Mouse (Mus musculus): ENCODE measurements around the gene Cxcl16. TPM values are rescaled to one million over a fixed set of nuclear protein-coding genes. Genes with fewer than 3 reads are reported as not detected.

Cxcl16 gene
- polyA plus RNA-seq, 2 experiments, result 0.79 to 1.1 TPM

DNA sequence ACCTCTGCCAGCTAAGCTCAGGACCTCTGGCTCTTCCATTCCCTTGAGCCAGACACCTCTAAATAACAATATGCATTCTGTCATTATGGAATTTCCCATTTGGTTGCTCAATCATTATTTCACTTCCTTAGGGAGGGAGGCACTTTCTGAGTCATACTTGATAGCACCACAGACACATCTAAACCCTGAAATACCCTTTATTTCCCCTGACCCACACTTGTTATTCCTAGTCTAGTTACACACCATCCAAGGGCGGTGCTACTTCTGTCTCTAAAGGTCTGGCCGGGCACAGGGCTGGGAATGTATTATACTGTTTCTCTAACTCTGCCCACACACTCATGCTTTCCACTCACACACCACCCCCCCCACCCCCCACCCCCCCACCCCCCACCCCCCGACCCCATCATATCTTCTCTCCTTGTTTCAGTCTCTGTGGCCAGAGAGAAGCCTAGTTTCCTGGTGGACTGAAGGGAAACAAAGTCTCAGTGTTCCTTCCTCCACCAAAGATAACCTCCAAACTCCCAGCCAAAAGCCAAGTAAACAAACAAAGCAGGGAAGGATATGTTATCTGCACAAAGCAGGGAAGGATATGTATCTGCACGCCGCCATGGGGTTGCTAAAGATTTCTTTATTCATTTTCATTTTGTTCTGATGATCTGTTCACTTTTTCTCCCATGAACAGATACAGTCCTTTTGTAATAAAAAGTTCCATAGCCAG is 8.3 kb upstream of the Cxcl16 start:
- DNase-seq (ENCODE audit: low read depth in 3 of 3, low spot score in 3 of 3) (no peak), ATAC-seq (ENCODE audit: insufficient read depth) (no peak)
- Histone ChIP-seq H3K4me3 (ENCODE audit: insufficient read depth in 1 of 2, low read depth in 2 of 2, low read length in 2 of 2) (no peak overlapping the region), H3K27me3 (ENCODE audit: control insufficient read depth, insufficient read depth, low read length) (peaks cover 12% of the 10 kb centered on the region), H3K4me1 (replicated peaks; ENCODE audit: control insufficient read depth in 2 of 2, insufficient read depth in 2 of 2, low read length in 1 of 2) (peaks cover 0 to 2% of the 10 kb centered on the region in 2 experiments; a peak in 1 of 4 replicates), H3K27ac (no peak overlapping the region), H3K4me2 (ENCODE audit: low read depth) (no peak overlapping the region), H3K9ac (replicated peaks) (no peak overlapping the region), H3K9me3 (ENCODE audit: control insufficient read depth, low read length) (no peaks in the 10 kb centered on the region), H3K36me3 (replicated peaks; ENCODE audit: control insufficient read depth, insufficient read depth, low read depth) (no peaks in the 10 kb centered on the region)
- 33% methylated on average over 5 of the region's 5 CpGs for WGBS (ENCODE audit: insufficient replicate concordance)
- TF ChIP-seq EP300 (IDR thresholded peaks at IDR 0.05; ENCODE audit: low read depth) (no peak), CTCF (IDR thresholded peaks at IDR 0.05; ENCODE audit: low read depth) (no peak)

DNA sequence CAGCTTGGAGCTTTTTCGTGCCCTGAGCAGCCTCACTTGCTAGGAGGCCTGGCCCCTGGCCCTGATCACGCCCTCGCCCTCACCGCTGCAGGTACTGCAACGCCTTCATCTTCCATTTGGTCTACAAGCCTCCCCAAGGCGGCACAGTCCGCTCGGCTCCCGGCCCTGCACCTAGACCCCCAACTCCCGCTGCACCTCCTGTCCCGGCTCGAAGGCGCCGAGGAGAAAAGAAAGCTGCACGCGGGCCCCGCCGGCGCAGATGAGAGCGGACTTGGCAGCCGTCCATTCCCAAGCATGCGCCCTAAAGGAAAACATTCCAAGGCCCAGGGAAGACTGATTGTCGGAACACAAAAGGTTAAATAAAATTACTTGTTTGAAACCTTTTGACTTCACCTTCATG is 6.0 kb upstream of the Cxcl16 start:
- no peaks in the 10 kb centered on the region for H3K9me3 ChIP-seq (ENCODE audit: control insufficient read depth, low read length)
- 0 out of 4 replicates have a peak overlapping the region, but pooled peaks of 1 of the 2 experiments have one; percentile 2 for H3K4me3 ChIP-seq (ENCODE audit: insufficient read depth in 1 of 2, low read depth in 2 of 2, low read length in 2 of 2)
- H3K36me3 ChIP-seq (replicated peaks; ENCODE audit: control insufficient read depth, insufficient read depth, low read depth), result no peaks in the 10 kb centered on the region
- ATAC-seq (ENCODE audit: insufficient read depth), result no peak
- no peak overlapping the region for H3K27ac ChIP-seq
- WGBS (ENCODE audit: insufficient replicate concordance), result 44% methylated on average over 23 of the region's 23 CpGs
- peaks cover 12% of the 10 kb centered on the region for H3K27me3 ChIP-seq (ENCODE audit: control insufficient read depth, insufficient read depth, low read length)
- TF ChIP-seq EP300 (IDR thresholded peaks at IDR 0.05; ENCODE audit: low read depth) (no peak), CTCF (IDR thresholded peaks at IDR 0.05; ENCODE audit: low read depth) (no peak)
- no peak for DNase-seq (ENCODE audit: low read depth in 3 of 3, low spot score in 3 of 3)
- no peak overlapping the region for H3K9ac ChIP-seq (replicated peaks)
- H3K4me2 ChIP-seq (ENCODE audit: low read depth), result peak overlapping the region; percentile 33
- H3K4me1 ChIP-seq (replicated peaks; ENCODE audit: control insufficient read depth in 2 of 2, insufficient read depth in 2 of 2, low read length in 1 of 2), result peaks cover 0 to 2% of the 10 kb centered on the region in 2 experiments; a peak in 1 of 4 replicates

DNA sequence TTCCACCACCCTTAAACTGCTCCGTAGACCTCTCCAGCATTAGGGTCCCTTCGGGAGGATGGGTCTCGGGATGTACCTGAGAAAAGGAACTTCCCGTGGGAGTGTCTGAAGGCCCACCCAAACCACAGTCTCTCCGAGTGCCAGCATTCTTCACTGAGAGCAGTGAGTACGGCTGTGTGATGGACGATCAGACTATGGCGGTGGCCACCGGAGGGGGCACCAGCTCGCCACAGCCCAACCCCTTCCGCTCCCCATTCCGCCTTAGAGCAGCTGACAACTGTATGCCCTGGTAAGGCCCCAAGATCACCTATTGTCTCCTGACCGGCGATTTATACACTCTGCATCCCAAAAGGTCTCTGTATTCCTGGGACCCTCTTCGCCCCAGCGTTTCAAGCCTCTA is 5.4 kb upstream of the Cxcl16 start:
- Histone ChIP-seq H3K4me1 (replicated peaks; ENCODE audit: control insufficient read depth in 2 of 2, insufficient read depth in 2 of 2, low read length in 1 of 2) (peaks cover 0 to 2% of the 10 kb centered on the region in 2 experiments; a peak in 1 of 4 replicates), H3K4me2 (ENCODE audit: low read depth) (no peak overlapping the region), H3K9ac (replicated peaks) (no peak overlapping the region), H3K27ac (no peak overlapping the region), H3K36me3 (replicated peaks; ENCODE audit: control insufficient read depth, insufficient read depth, low read depth) (no peaks in the 10 kb centered on the region), H3K4me3 (ENCODE audit: insufficient read depth in 1 of 2, low read depth in 2 of 2, low read length in 2 of 2) (no peak overlapping the region), H3K27me3 (ENCODE audit: control insufficient read depth, insufficient read depth, low read length) (peaks cover 16% of the 10 kb centered on the region), H3K9me3 (ENCODE audit: control insufficient read depth, low read length) (no peaks in the 10 kb centered on the region)
- ATAC-seq (ENCODE audit: insufficient read depth) (no peak), DNase-seq (ENCODE audit: low read depth in 3 of 3, low spot score in 3 of 3) (no peak)
- WGBS (ENCODE audit: insufficient replicate concordance), result 26% methylated on average over 16 of the region's 16 CpGs
- TF ChIP-seq EP300 (IDR thresholded peaks at IDR 0.05; ENCODE audit: low read depth) (no peak), CTCF (IDR thresholded peaks at IDR 0.05; ENCODE audit: low read depth) (no peak)

DNA sequence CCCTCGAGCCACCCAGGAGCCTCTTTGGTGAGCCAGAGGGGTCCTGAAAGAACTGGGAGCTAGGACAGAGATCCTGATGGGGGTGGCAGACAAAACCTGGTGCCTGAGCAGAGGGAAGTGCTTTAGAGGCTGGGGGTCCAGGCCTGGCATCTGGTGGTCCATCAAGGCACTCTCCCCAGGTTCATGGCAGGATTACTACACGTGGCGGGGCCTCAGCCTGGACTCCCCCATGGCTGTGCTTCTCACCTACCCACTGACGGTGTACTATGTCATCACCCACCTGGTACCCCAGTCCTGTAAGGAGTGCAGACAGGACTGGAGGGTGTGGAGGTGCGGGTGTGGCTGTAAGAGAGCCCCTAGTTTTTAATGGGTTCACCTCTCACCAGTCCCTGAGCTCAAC is 4.2 kb upstream of the Cxcl16 start:
- no peak for ATAC-seq (ENCODE audit: insufficient read depth)
- Histone ChIP-seq H3K9me3 (ENCODE audit: control insufficient read depth, low read length) (no peaks in the 10 kb centered on the region), H3K27me3 (ENCODE audit: control insufficient read depth, insufficient read depth, low read length) (peaks cover 29% of the 10 kb centered on the region), H3K9ac (replicated peaks) (no peak overlapping the region), H3K36me3 (replicated peaks; ENCODE audit: control insufficient read depth, insufficient read depth, low read depth) (no peaks in the 10 kb centered on the region), H3K4me2 (ENCODE audit: low read depth) (no peak overlapping the region), H3K4me1 (replicated peaks; ENCODE audit: control insufficient read depth in 2 of 2, insufficient read depth in 2 of 2, low read length in 1 of 2) (peaks cover 0 to under 1% of the 10 kb centered on the region in 2 experiments; a peak in 1 of 4 replicates), H3K4me3 (ENCODE audit: insufficient read depth in 1 of 2, low read depth in 2 of 2, low read length in 2 of 2) (no peak overlapping the region), H3K27ac (no peak overlapping the region)
- DNase-seq (ENCODE audit: low read depth in 3 of 3, low spot score in 3 of 3), result no peak
- WGBS (ENCODE audit: insufficient replicate concordance), result 61% methylated on average over 5 of the region's 5 CpGs
- TF ChIP-seq EP300 (IDR thresholded peaks at IDR 0.05; ENCODE audit: low read depth) (no peak), CTCF (IDR thresholded peaks at IDR 0.05; ENCODE audit: low read depth) (no peak)

DNA sequence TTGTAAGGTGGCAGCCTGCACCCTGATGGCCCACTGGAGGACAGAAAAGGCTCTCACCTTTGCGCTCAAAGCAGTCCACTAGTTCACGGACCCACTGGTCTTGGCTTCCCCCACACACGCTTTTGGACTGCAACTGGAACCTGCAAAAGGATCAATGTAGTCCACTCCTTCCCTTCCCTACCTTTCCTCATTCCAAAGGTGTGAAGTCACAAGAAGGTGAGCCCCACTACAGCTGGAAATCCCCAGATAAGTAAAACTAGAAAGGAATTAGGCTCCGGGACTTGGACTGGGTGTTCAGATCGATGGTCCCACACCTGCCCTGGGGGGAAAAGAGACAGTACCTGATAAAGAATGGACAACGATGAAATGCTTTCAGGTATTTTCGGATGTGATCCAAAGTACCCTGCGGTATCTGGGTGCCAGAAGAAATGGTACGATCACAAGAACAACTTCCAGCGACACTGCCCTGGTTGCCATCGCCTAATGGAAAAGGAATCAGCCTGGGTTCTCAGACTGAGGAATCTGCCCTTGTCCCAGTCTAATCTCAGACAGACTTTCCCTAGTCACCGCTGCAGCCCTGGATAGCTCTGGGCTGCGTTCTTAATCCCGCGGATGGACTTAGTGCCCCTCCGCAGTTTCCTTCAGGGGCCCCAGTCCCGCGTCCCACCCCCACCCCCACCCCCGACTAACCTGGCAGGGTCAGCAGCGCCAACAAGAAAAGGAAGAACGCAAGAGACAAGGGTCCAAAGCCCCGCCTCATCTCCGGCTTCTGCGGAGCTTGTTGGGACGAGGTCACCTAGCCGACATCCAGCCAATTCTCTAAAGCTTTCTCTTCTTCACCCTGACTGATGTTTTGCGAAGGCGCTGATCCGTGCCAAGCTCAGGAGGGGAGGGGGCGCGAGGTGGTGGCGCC is 840 bp downstream of the Cxcl16 start, which contains the start of gene Zmynd15:
Gene Zmynd15 (plus strand): TSS at position 746 of the 913 bp plus-strand sequence.
- Histone ChIP-seq H3K36me3 (replicated peaks; ENCODE audit: control insufficient read depth, insufficient read depth, low read depth) (no peaks in the 10 kb centered on the region), H3K4me1 (replicated peaks; ENCODE audit: control insufficient read depth in 2 of 2, insufficient read depth in 2 of 2, low read length in 1 of 2) (0 out of 4 replicates have a peak, but pooled peaks cover 0 to 2% of the 10 kb centered on the region in 2 experiments), H3K4me2 (ENCODE audit: low read depth) (peak within 1 kb of the TSS; percentile 61), H3K27ac (no peak within 1 kb of the TSS), H3K9ac (replicated peaks) (no peak within 1 kb of the TSS), H3K9me3 (ENCODE audit: control insufficient read depth, low read length) (no peaks in the 10 kb centered on the region), H3K4me3 (ENCODE audit: insufficient read depth in 1 of 2, low read depth in 2 of 2, low read length in 2 of 2) (peak within 1 kb of the TSS; percentile 37 to 50), H3K27me3 (ENCODE audit: control insufficient read depth, insufficient read depth, low read length) (peaks cover 23% of the 10 kb centered on the region)
- WGBS (ENCODE audit: insufficient replicate concordance), result 17% methylated on average over 32 of the region's 32 CpGs
- ATAC-seq (ENCODE audit: insufficient read depth) (no peak), DNase-seq (ENCODE audit: low read depth in 3 of 3, low spot score in 3 of 3) (no peak)
- TF ChIP-seq CTCF (IDR thresholded peaks at IDR 0.05; ENCODE audit: low read depth) (no peak), EP300 (IDR thresholded peaks at IDR 0.05; ENCODE audit: low read depth) (no peak)
